Mouse (Mus musculus): ENCODE data around the gene Lmtk3. TPM values are rescaled to one million over a fixed set of nuclear protein-coding genes. Genes with fewer than 3 reads are reported as not detected.

The Lmtk3 gene
- polyA plus RNA-seq (2014; fragmentation: Illumina TruSeq; extraction: RNeasy Lipid Tissue Mini Kit (QIAGEN cat#74804); ENCODE audit: low read depth, low replicate concordance): 0.96 TPM

DNA sequence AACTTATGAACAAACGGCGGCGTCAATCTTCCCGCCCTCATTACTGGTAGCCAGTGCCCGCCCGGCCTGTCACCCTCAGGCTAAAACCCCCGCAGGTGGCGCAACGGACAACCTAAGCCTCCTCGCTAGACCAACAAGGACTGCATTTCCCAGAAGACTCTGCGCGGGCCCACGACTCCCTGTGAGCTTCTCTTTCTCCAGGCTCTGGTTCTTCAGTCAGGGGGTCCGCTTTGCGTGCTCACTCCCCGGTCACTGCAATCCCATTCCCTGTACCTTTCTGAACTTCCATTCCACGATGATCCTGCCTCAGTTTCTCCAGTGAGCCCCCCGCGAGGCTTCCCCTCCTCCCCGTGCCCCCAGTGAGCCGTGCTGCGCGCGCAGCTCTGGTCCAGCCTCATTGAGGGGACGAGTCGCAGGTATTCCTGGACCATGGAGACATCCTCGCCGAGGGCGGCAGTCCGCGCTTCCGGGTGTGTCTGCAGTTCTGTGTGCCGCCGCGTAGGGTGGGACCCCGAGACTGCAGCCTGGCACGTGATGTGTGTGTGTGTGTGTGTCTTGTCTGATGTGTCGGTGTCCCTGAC lies at the start of gene Lmtk3:
Gene Lmtk3 (plus strand): TSS at position 228 of the 581 bp plus-strand sequence.

DNA sequence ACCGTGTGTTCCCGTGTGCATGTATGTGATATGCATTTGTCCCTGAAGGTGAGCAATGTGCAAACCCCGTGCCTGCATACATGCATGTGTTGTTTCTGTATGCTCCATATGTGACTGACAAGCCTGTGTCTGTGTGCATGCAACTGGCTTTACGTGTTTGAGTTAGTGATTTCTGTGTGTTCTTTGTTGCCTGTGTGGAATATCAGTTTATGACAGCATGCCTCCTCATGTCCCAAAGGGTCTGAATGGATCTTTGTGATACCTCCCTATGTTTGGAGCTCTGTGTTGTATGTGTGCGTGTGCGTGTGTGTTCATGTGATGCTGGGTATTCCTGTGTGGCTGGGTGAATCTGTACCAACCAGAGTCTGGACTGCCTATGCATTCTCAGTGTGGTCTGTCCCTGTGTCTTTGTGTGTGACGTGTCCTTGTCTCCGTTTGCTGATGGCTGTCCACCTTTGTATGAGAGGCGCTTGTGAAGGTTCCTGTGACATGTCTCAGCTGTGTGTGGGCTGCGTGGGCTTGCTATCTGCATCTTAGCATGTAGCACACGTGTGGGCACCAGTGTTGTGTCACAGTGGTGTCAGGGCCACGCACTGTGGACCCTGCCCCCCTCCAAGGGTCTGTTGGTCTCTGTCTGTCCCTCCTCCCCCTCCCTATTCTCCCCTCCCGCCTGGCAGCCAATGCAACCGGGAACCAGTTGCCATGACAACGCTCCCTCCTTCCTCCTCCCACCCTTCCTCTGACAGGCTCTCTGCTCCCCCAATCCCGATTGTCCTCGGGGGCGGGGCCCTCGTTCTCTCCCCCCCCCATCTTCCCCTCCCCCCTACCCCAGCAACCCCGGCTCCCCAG lies 1.2 kb downstream of the Lmtk3 start, which contains the start of gene Sult2b1:
Gene Sult2b1 (minus strand): TSS at position 146 of the 849 bp plus-strand sequence.

DNA sequence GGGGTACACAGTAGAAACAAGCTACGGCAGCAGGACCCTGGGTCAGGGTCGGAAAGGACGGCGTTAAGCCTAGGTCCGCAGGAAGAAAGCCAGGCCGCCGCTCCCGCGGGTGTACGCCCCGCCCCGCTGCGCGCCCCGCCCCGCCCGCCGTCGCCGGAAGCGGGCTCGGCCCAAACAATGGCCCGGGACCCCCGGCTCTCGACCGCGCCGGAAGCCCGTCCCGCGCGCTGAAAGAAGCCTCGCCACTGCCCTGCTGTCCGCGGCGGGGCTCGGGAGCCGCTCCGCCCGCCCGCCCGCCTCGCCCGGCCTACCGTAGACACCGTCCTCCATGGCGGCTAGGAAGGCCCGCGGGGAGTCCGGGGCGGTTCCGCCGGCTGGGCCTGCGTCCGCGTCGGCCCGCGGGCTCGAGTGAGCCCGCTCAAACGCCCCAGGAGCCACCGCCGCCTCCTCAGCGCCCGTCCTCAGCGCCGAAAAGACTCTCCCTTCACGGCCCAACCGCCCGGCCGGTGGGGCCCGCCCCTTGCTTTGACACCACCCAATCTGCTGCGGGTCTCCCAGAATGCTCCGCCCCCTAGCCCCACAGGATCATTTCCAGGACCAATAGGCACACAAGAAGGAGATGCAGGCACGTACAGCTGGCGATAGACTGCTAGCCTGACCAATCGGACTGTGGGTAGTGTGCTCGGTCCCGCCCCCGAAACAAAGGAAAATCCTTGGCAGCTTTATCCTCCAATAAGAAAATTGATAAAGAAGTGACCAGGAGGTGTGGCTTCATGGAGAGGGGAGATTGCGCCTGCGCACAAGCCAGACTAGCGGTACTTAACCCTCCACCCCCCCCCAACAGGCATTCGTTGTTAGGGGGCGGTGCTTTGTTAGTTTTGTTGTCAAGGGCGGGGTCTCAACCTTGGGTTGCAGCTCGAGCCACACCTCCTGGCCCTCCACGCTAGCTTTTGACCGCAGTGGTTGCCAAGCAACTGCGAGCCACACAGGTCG lies 30.5 kb downstream of the Lmtk3 start, which contains the start of gene Cyth2:
Gene Cyth2 (minus strand): TSS at position 795 of the 993 bp plus-strand sequence.

DNA sequence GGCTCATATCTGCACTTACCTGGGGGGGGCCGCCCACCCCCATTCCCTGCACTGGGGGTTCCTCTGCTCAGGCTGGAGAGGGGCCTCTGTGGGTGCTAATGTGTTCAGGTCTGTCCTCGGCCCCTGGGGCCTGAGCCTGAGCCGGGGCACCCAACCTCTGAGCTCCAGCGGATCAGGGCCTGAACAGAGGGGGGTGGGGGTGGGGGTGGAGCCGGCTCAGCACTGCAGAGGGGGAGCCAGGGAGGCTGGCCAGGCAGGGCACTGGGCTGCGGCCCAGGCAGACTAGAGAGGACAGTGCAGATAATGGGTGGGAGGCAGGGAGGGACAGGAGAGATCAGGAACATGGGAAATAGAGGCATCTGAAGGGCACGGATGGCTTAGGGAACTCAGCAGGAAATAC lies 41.1 kb downstream of the Lmtk3 start, which contains the start of gene Kcnj14:
Gene Kcnj14 (minus strand): TSS at position 185 of the 400 bp plus-strand sequence.

DNA sequence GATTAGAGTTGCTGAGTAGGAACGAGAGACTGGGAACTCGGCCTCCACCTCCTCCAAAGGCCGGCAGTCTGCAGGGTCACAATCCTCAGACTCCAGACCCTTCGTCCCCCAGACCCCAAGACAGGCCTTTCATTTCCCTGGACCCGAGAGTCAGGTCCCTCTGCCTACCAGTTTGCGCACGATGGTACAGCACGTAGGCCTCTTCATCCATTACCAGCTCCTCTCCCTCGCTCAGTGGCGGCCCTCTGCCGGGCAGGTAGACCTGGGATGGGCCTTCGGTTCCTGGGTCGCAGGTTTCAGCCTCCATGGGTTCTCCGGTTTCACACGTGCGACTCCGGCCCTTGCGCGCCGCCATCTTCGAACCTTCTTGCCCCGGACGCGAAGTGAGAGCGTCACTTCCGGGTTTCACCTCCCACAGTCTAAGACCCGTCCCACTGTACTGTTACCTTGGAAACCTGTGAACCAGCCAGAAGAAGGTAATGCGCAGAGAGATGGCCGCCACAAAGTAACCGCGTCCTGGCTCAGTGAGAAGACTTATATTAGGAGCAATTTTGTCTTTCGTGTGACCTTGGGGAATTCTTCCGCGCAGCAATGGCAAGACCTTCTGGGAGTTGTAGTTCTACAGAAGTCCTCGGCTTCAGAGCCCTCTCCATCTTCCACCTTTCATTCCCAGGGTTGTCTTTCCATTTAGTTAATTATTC lies 47.0 kb downstream of the Lmtk3 start, which contains the start of gene Grwd1:
Gene Grwd1 (minus strand): TSS at position 518 of the 701 bp plus-strand sequence.

Other genes starting within 250 kb of the Lmtk3 start
- 1.0 TPM for gene Hsd17b14, start 228.8 kb upstream of the Lmtk3 start, polyA plus RNA-seq (2014; fragmentation: Illumina TruSeq; extraction: RNeasy Lipid Tissue Mini Kit (QIAGEN cat#74804); ENCODE audit: low read depth, low replicate concordance)
- 110 TPM for gene Bcat2, start 213.6 kb upstream of the Lmtk3 start, polyA plus RNA-seq (2014; fragmentation: Illumina TruSeq; extraction: RNeasy Lipid Tissue Mini Kit (QIAGEN cat#74804); ENCODE audit: low read depth, low replicate concordance)
- gene Fgf21, start 168.2 kb upstream of the Lmtk3 start, polyA plus RNA-seq (2014; fragmentation: Illumina TruSeq; extraction: RNeasy Lipid Tissue Mini Kit (QIAGEN cat#74804); ENCODE audit: low read depth, low replicate concordance): 0.58 TPM
- gene Fut1, start 166.4 kb upstream of the Lmtk3 start, polyA plus RNA-seq (2014; fragmentation: Illumina TruSeq; extraction: RNeasy Lipid Tissue Mini Kit (QIAGEN cat#74804); ENCODE audit: low read depth, low replicate concordance): 14.4 TPM
- 1.6 TPM for gene Izumo1, start 161.9 kb upstream of the Lmtk3 start, polyA plus RNA-seq (2014; fragmentation: Illumina TruSeq; extraction: RNeasy Lipid Tissue Mini Kit (QIAGEN cat#74804); ENCODE audit: low read depth, low replicate concordance)
- 11.0 TPM for gene Rasip1, start 156.2 kb upstream of the Lmtk3 start, polyA plus RNA-seq (2014; fragmentation: Illumina TruSeq; extraction: RNeasy Lipid Tissue Mini Kit (QIAGEN cat#74804); ENCODE audit: low read depth, low replicate concordance)
- gene Mamstr, start 143.8 kb upstream of the Lmtk3 start, polyA plus RNA-seq (2014; fragmentation: Illumina TruSeq; extraction: RNeasy Lipid Tissue Mini Kit (QIAGEN cat#74804); ENCODE audit: low read depth, low replicate concordance): 4.0 TPM
- gene Fut2, start 117.3 kb upstream of the Lmtk3 start, polyA plus RNA-seq (2014; fragmentation: Illumina TruSeq; extraction: RNeasy Lipid Tissue Mini Kit (QIAGEN cat#74804); ENCODE audit: low read depth, low replicate concordance): 2.3 TPM
- gene Ntn5, start 99.7 kb upstream of the Lmtk3 start, polyA plus RNA-seq (2014; fragmentation: Illumina TruSeq; extraction: RNeasy Lipid Tissue Mini Kit (QIAGEN cat#74804); ENCODE audit: low read depth, low replicate concordance): 0.78 TPM
- 1.8 TPM for gene Sec1, start 89.3 kb upstream of the Lmtk3 start, polyA plus RNA-seq (2014; fragmentation: Illumina TruSeq; extraction: RNeasy Lipid Tissue Mini Kit (QIAGEN cat#74804); ENCODE audit: low read depth, low replicate concordance)
- gene Car11, start 83.9 kb upstream of the Lmtk3 start, polyA plus RNA-seq (2014; fragmentation: Illumina TruSeq; extraction: RNeasy Lipid Tissue Mini Kit (QIAGEN cat#74804); ENCODE audit: low read depth, low replicate concordance): 5.3 TPM
- gene Dbp, start 78.7 kb upstream of the Lmtk3 start, polyA plus RNA-seq (2014; fragmentation: Illumina TruSeq; extraction: RNeasy Lipid Tissue Mini Kit (QIAGEN cat#74804); ENCODE audit: low read depth, low replicate concordance): 19.7 TPM
- gene Rpl18, start 68.3 kb upstream of the Lmtk3 start, polyA plus RNA-seq (2014; fragmentation: Illumina TruSeq; extraction: RNeasy Lipid Tissue Mini Kit (QIAGEN cat#74804); ENCODE audit: low read depth, low replicate concordance): 966 TPM
- 31.4 TPM for gene Sphk2, start 65.7 kb upstream of the Lmtk3 start, polyA plus RNA-seq (2014; fragmentation: Illumina TruSeq; extraction: RNeasy Lipid Tissue Mini Kit (QIAGEN cat#74804); ENCODE audit: low read depth, low replicate concordance)
- gene Fam83e, start 62.5 kb upstream of the Lmtk3 start, polyA plus RNA-seq (2014; fragmentation: Illumina TruSeq; extraction: RNeasy Lipid Tissue Mini Kit (QIAGEN cat#74804); ENCODE audit: low read depth, low replicate concordance): 3.7 TPM
- 2.2 TPM for gene Spaca4, start 57.9 kb upstream of the Lmtk3 start, polyA plus RNA-seq (2014; fragmentation: Illumina TruSeq; extraction: RNeasy Lipid Tissue Mini Kit (QIAGEN cat#74804); ENCODE audit: low read depth, low replicate concordance)
- 22.0 TPM for gene Sult2b1, start 931 bp downstream of the Lmtk3 start, polyA plus RNA-seq (2014; fragmentation: Illumina TruSeq; extraction: RNeasy Lipid Tissue Mini Kit (QIAGEN cat#74804); ENCODE audit: low read depth, low replicate concordance)
- gene Cyth2, start 30.8 kb downstream of the Lmtk3 start, polyA plus RNA-seq (2014; fragmentation: Illumina TruSeq; extraction: RNeasy Lipid Tissue Mini Kit (QIAGEN cat#74804); ENCODE audit: low read depth, low replicate concordance): 73.8 TPM
- 0.74 TPM for gene Kcnj14, start 41.0 kb downstream of the Lmtk3 start, polyA plus RNA-seq (2014; fragmentation: Illumina TruSeq; extraction: RNeasy Lipid Tissue Mini Kit (QIAGEN cat#74804); ENCODE audit: low read depth, low replicate concordance)
- gene Grwd1, start 47.2 kb downstream of the Lmtk3 start, polyA plus RNA-seq (2014; fragmentation: Illumina TruSeq; extraction: RNeasy Lipid Tissue Mini Kit (QIAGEN cat#74804); ENCODE audit: low read depth, low replicate concordance): 11.0 TPM
- gene Kdelr1, start 89.0 kb downstream of the Lmtk3 start, polyA plus RNA-seq (2014; fragmentation: Illumina TruSeq; extraction: RNeasy Lipid Tissue Mini Kit (QIAGEN cat#74804); ENCODE audit: low read depth, low replicate concordance): 162 TPM
- gene Grin2d, start 94.6 kb downstream of the Lmtk3 start, polyA plus RNA-seq (2014; fragmentation: Illumina TruSeq; extraction: RNeasy Lipid Tissue Mini Kit (QIAGEN cat#74804); ENCODE audit: low read depth, low replicate concordance): 1.2 TPM
- gene Syngr4, start 113.0 kb downstream of the Lmtk3 start, polyA plus RNA-seq (2014; fragmentation: Illumina TruSeq; extraction: RNeasy Lipid Tissue Mini Kit (QIAGEN cat#74804); ENCODE audit: low read depth, low replicate concordance): 7.2 TPM
- 31.6 TPM for gene Tmem143, start 113.2 kb downstream of the Lmtk3 start, polyA plus RNA-seq (2014; fragmentation: Illumina TruSeq; extraction: RNeasy Lipid Tissue Mini Kit (QIAGEN cat#74804); ENCODE audit: low read depth, low replicate concordance)
- 65.2 TPM for gene Emp3, start 137.7 kb downstream of the Lmtk3 start, polyA plus RNA-seq (2014; fragmentation: Illumina TruSeq; extraction: RNeasy Lipid Tissue Mini Kit (QIAGEN cat#74804); ENCODE audit: low read depth, low replicate concordance)
- gene Ccdc114, start 140.3 kb downstream of the Lmtk3 start, polyA plus RNA-seq (2014; fragmentation: Illumina TruSeq; extraction: RNeasy Lipid Tissue Mini Kit (QIAGEN cat#74804); ENCODE audit: low read depth, low replicate concordance): 8.4 TPM
- 0.09 TPM for gene Abcc6, start 246.6 kb downstream of the Lmtk3 start, polyA plus RNA-seq (2014; fragmentation: Illumina TruSeq; extraction: RNeasy Lipid Tissue Mini Kit (QIAGEN cat#74804); ENCODE audit: low read depth, low replicate concordance)
- 44.8 TPM for gene Nomo1, start 250.0 kb downstream of the Lmtk3 start, polyA plus RNA-seq (2014; fragmentation: Illumina TruSeq; extraction: RNeasy Lipid Tissue Mini Kit (QIAGEN cat#74804); ENCODE audit: low read depth, low replicate concordance)

Measured in adipose tissue, adult 10 weeks (tissue).